Mouse (Mus musculus): ENCODE measurements around the gene Susd1.

Susd1 gene

DNA sequence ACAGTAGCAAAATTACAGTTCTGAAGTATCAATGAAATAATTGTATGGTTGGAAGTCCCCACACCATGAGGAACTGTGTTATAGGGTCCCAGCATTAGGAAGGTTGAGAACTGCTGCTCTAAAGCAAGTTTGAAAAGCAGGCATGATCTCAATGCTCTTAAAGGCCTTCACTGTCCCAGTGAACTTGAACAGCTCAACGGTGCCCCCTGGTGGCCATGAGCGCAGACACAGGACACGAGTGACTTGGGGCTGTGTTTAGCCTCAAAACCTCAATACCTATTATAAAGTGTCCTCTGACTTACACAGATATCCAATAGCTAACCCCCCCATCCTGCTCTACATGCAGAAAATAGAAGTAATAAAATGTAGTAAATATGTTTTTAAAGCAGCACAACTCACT, 97.7 kb downstream of the Susd1 start:
- DNase-seq (ENCODE audit: low read depth, low spot score) = peak; percentile 86

DNA sequence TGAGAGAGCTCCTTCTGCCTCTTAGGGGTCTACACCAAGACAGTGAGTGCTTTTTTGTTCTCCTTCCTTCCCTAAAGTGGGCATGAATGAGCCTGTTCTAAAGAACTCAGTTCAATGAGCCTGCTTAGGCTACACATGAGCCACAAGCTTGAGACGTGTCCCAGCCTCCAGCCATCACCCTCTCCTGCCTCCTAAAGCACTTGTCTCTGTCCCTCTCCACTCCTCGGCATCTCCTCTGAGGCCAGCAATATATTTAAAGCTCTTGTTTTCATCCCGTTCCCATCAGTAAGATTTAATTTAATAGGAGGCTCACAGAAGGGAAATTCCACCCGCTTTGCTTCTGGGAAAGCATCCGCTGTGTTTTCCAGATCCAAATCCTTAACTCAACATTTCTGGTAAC, 98.4 kb downstream of the Susd1 start:
- DNase-seq (ENCODE audit: low read depth, low spot score) = no peak

DNA sequence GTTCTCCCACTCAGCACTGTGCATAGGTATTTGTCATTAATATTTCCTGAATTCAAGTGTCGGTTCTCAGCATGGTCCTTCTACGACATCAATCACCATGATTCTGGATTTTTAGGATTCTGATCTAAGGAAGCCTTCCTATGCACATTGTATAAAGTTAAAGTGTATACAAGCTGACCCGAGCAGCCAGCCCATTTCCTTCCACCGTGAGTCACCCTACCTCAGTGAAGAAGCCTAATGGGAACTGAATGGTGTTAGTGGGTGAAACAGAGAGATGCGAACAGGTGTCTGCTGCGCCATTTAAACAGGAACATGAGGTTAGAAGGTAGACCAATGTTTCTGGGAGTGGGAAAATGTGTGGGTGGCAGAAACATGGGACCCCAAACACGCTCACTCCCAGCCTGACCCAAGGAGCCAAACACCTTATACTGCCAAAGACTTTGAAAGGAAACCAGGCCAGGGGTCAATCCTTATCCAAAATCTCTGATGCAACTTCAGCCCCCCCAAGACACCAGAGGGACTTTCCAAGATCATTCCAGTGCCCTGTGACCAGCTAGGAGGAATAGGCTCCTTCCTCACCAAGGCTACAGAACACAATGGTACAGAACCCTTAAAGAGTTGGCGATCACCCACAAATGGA, 99.4 kb downstream of the Susd1 start:
- DNase-seq (ENCODE audit: low read depth, low spot score) = no peak

DNA sequence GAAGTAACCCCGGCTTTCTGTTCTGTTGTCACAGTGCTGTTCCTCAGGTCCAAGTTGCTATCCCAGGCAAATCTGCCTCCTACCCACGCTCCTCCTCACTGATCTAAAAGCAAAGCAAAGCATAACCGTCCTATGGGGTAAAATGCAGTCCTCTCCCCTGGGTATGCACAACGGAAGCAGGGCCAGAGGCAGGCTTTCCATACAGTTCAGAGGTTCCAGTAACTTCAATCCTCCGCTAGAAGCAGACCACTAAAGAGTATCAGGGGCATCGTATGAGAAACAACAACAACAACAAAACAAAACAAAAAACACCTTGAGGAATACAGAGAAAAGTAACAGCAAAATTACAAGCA, 100.9 kb downstream of the Susd1 start:
- no peak for DNase-seq (ENCODE audit: low read depth, low spot score)

DNA sequence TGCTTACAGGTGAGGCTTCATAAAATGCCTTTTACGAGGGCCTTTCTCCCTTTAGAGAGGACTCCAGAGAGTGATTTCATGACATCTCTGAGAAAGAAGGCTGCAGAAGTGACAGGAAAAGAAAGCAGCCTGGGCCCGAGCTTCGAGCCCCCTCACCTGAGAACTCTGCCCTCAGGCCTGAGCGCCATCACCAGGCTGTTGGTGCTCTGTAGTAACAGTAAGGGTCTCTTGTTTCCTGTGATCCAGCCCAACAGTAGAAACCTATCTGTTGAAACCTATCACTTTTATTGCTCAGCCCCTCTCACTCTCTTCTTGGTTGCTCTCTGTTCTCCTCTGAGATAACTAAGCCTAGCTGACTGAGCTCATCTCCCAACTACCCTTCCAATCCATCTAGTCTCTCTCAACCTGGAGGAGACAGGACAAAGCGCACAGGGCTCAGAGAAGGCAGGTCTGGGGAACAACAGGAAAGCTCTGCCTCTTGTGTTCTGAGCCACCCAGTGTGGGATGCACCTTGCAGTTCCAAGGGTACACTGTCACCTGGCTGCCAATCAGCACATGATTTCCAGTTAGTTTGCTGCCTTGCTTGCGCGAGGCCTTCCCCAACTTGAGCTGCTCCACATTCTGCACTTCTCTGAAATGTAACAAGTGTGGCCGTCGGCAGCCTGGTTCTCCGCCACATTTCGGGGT, 101.4 kb downstream of the Susd1 start:
- no peak for DNase-seq (ENCODE audit: low read depth, low spot score)

DNA sequence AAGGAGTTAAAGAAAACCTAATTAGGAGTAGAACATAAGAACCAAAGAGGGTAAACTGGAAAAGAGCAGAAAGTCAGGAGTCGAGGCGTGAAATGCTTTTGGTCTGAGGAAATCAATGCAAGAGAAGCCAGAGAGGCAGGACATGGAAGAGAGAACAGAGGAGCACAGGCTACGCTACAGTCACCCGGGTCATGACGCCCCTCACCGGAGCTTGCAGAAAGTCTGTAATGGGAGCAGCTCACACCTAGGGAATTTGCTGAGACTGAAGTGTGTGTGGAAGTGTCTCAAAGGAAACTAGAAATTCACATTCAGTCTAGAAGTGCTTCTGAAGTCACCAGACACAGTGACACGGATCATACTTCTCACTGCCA, 102.0 kb downstream of the Susd1 start:
- DNase-seq (ENCODE audit: low read depth, low spot score) = no peak

DNA sequence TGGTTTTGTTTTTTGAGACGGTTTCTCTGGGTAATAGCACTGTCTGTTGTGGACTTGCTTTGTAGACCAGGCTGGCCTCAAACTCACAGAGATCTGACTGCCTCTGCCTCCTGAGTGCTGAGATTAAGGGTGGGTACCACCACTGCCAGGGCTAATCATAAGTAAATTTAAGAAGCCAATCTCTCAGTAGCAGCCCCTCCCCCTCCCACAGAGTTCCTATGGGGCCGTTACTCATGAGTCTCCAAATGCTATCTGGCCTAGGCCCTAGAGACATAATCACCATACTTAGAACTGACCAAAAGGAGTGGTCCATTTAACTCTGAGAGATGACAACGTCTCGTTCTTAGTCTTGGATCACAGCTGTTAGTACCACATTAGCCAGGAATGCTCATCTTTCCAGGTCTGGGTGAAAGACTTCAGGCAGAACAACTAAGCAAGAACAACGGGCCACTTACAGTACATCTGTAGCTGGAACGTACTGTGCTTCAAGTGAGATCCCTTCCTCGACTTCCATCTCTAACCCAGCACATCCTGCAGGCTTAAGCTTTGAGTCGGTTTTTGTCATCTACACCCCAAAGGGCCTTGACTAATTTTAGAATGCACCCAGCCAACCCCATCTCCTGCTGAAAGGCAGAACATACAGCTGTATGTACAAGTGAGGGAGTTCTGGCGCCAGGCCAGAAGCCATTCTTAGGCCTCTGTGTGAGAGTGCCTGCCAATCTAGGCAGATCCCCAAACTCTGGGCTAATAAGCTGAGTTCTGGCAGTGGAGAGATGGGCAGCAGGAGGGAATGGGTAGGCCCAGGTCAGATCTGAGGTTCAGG, 102.6 kb downstream of the Susd1 start:
- DNase-seq (ENCODE audit: low read depth, low spot score) = no peak

DNA sequence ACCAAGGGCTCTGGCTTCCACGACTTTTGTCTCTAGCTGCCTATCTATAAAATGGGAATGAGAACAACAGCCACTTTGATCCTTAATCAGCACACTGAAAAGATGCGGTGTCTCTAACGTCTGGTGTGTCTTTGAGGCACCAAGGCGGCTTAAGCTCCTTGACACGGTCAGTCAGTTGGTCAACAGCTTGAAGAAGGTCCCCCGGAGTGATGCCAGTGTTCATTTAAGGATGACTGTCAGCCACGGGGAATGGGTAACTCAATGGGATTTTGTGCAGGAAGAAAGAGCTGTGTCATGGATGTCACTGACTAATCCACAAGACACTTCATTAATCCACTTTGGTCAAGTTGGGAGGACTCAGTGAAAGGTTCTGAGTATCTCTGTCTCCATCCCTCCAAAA, 103.3 kb downstream of the Susd1 start:
- no peak for DNase-seq (ENCODE audit: low read depth, low spot score)

DNA sequence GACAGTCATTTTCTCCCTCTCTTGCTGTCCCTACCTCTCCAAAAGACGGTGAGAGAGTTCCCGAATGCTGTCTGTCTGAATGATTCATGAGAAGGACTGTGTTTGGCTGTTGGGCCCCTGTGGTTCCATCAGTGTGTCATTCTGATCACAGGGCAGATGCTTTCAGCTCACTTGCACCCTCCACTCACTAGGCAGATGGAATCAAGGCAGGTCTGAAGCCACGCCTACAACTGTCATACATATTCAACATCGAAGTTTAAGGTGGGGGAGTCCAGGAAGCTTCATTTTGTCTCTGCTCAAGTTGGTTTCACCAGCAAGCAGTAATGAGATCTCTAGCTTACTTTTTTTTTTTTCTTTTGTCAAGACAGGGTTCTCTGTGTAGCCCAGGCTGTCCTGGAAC, 104.2 kb downstream of the Susd1 start:
- no peak for DNase-seq (ENCODE audit: low read depth, low spot score)

DNA sequence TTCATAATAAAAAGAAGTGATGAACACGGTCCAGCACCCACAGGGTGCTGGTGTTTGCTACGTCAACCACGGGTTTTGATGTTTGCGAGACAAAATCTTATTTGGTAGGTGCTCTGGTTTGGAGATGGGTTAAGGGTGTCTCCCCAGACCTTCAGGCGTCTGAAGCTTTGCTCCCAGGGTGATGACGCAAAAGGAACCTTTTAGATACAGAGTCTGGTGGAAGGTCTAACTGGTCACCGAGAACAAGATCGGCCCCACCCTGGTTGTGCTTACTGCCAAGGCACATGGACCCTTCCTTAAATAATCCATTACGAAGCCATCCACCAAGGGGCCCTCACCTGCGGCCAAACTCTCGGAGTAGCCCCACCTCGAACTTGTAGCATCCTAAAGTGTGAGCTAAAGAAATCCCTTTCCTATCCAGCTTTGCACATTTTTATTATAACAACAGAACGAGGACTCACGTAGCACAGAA, 105.0 kb downstream of the Susd1 start:
- DNase-seq (ENCODE audit: low read depth, low spot score) = no peak

DNA sequence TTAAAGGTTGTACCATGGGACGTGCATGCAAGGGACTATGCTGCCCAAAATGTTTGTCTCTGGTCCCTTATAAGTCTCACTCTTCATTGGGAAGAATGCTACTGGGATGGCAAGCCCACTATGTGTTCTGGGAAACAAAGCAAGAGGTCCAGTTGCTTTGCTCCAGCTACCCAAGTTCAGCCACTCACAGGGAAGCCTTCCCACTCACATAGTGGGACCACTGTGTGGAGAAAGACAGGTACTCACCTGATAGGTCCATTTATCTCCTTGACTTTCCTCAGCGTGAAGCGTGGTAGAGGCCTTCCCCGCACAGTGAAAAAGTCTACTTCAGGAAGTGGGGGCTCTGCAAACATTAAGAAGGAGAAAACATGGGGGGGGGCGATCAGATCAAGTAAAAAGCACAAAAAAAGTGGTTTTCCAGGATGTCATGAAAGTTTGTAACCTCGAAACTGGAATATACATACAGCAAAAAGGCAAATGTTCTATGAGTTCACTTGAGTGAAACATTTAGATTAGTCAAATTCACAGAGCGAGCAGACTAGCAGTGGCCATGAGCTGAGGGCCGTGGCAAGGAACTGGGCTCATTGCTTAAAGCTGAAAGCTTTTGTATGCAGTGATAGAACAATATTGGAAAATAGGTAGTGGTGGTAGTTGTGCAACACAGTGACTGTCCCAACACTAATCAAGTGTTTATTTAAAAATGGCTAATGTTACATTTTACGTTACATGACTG, 105.6 kb downstream of the Susd1 start:
- no peak for DNase-seq (ENCODE audit: low read depth, low spot score)

DNA sequence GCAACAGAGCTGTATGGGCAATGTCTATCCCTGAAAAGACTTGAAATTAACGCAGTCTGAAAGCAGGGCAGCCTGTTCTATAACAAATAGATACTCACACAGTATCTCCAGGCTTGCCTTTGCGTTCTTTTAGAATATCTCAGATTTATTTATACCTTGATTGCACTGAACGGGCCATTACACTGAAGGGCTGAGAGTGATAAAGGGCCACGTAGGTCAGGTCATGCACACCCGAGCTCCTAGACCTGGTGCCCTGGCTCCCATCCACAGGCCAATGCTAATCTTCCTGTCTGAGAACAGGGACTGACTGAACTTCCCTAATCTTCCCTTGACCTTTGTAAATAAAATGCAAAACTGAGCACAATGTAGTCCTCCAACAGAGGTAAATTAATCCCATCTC, 106.3 kb downstream of the Susd1 start:
- DNase-seq (ENCODE audit: low read depth, low spot score) = no peak

DNA sequence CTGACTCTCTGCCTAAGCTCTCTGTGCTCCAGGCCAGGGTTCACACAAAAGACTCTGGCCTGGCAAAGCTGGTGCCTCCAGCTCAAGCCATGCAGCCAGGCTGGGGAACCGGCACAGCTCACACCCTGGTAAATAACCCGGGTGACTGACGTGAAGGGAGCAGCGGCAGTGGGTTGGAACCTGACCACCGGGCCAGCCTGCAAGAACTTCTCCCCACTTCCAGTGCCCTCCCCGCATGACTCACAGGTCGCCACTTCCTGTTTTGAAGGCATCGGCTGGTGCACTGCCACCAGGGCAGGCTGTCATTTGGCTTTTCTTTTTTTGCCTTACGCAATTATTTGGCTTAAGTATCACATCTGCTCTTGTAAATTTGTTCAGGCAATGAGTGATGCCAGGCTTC, 106.8 kb downstream of the Susd1 start:
- DNase-seq (ENCODE audit: low read depth, low spot score) = no peak

DNA sequence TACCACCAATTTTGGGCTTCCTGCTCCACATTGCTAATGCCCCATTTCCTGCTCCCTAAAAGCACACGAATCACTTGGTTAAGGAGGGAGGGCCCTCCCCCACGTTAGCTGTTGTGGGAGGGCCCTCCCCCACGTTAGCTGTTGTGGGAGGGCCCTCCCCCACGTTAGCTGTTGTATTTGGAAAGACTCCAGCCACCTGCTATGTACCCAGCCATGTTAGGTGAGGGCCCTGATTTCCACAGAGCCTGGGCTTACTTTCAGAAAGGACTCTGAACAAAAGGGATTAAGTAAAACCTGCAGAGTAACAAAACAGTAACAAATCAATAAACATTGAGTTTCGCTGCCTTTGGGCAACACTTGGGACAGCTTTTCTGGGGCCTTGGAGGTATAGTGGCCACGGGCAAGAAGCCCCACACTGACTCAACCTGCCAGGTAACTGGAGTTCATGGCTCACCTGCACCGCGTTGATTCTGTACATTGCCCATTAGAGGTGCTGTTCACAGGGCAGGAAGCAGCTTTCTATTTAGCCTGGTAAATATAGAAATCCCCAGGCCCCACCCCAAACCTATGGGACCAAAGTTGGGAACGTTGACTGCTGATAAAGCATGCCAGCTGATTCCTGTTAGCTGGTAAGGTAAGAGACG, 107.3 kb downstream of the Susd1 start:
- no peak for DNase-seq (ENCODE audit: low read depth, low spot score)

DNA sequence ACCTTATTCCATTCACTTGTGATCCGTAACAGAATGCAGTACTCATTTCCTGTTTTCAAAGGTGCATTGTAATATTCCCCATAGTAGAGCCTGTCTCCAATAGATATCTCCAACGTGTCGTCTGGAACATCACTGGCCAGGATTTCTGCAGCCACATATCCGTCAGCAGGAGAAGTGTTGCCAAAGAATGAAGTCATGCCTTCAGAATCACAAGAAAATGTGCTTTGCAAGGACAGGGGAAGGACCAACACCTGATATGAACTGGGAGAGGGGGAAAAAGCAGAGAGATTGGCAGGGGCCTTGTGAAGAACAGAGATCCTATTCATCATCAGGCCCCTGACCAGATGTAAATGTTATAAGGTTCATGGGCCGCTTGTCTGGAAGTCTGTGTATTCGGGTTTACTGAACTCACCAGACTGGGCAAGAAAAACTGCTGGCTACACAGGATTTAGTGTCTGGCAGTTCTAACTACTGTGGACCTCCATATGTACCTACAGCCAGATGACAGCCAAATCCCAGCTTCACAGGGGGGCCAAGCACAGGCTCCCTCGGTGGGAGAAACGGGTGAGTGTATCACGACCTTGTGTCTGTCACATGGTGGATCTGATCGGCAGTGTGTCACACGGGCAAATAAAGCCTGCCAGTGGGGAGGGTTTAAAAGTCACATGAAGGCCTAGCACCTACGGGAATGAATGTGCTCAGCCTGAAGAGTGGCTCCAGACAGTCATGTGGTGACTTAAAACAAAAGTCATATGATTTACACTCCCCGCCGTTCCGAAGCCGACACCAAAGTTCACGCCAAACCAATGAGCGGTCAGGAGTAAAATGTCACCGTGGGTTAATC, 108.8 kb downstream of the Susd1 start:
- peak; percentile 22 for DNase-seq (ENCODE audit: low read depth, low spot score)

DNA sequence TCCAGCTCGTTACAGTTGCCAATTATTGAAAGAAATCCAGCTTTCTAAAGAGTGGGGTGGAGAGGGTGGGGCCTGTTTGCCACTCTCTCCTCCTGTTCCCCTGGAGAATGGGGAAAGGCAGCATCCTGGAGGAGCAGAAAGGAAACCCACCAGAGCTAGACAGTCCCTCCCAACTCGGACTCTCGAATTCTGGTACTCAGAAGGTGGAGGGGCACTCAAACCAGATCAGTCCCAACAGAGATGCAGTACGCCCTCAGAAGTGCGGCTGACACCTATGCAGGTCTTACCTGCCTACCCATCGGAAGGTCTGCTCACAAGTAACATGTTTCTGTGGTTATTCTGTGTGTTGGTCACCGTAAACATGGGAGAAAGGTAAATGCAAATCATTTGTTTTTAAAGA, 109.6 kb downstream of the Susd1 start:
- no peak for DNase-seq (ENCODE audit: low read depth, low spot score)

DNA sequence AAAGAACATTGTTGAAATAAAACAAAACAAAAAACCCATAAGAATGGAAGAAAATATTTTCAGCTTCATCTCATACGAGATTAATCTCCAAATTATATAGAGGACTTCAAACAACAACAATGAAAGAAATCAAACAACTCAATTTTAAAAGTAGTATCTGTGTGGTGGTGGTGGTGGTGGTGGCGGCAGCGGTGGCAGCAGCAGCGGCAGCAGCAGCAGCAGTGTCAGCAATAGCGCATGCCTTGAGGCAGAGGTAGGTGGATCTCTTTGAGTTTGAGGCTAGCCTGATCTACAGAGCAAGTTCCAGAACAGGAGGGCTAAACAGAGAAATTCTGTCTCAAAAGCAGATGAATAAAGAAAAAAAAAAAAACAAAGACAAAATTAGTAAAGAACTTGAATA, 110.4 kb downstream of the Susd1 start:
- DNase-seq (ENCODE audit: low read depth, low spot score) = no peak

DNA sequence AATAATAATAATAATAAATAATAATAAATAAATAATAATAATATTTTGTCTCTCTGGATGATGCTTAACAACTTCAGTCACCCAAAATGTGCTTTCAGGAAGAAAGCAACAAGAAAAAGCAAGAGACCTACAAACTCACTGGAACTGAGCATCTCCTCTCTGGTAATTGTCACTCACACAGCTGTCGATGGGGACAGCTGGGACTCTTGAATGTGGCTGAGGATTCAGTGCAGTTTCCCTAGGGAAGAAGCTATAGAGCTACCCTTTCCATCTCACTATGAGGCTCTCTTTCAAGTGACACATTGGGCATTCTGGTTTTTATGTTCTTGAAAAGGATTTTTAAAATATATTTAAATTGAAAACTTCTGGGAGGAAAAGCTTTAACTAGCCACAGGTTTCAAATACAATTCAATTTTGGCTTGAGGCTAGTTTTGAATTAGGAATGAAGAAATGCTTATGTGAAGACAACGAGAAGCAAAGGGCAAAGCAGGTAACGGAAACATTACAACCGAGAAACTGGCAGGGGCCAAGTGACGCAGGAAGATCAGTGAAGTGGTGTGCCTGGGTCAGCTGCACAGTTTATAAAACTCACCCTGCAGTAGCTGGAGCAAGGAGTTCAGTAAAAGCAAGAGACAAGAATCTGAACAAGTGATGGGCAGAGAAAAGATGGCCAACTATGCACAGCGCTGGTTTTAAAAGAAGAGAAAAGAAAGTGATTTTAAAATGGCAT, 112.2 kb downstream of the Susd1 start:
- no peak for DNase-seq (ENCODE audit: low read depth, low spot score)

DNA sequence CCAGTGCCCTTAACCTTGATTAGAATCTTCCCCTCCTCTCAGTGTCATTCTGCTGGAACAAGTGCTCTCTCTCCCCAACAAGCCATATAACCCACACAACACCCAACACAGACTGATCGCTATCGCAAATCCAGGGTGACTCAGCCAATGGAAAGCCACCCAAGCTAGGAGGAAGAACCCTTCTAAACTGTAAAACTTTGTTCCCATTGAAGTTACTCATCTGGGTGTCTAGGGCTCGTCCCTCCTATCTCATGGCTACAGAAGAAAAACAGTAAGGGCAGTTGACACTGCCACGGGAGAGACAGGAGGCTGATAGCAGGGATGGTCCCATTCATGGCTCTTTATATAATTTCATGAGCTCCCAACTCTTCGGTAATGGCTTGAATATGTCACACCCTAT, 114.1 kb downstream of the Susd1 start:
- no peak for DNase-seq (ENCODE audit: low read depth, low spot score)

DNA sequence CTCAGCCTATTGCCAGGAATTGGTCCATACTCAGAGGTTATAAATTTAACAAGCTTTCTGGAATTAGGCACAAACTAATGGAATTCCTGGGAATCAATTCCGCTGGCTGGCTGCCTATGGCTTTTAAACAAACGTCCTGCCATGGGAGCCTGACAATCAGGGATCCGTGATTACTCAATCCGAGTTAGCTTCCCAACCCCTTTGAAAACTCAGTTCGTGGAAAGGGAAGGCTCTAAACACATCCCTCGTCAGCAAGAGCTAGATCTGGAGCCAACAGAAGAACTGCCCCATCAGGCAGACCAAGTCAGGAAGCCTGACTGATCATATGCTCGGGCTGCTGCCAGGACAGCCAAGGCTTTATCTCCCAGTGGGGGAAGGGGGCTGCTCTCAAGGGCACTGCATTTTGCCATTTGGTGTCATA, 115.2 kb downstream of the Susd1 start:
- no peak for DNase-seq (ENCODE audit: low read depth, low spot score)
